In genomic region chr17:85023247-85024167, GRCm38 (mm10) we compare ENCODE assay signal across 8 mouse cellular contexts. TPM values are rescaled to one million over a fixed set of nuclear protein-coding genes. Genes with fewer than 3 reads are reported as not detected.
DNase-seq lines count a peak whose midpoint lies in the region; ATAC-seq lines count a peak whose summit lies in the region.

No protein-coding gene starts in this region.

- DNase-seq in ovary, postnatal 14 days (ENCODE audit: low spot score), result peak; percentile 50
- DNase-seq in ovary, postnatal 36 days (ENCODE audit: low spot score), result no peak
- peak; percentile 58 for DNase-seq in cerebellum, adult 8-10 months
- peak; percentile 7 for DNase-seq in gastrocnemius, postnatal 25 days
- peak; percentile 47 for DNase-seq in kidney, adult 11 months
- DNase-seq in liver, embryonic 11.5 days (ENCODE audit: low spot score), result peak; percentile 32
- DNase-seq in neural tube, embryonic 11.5 days (ENCODE audit: low spot score), result peak; percentile 37
- peak; percentile 48 to 62 for DNase-seq in thymus, postnatal 36 days

- H3K27ac ChIP-seq in liver, embryonic 11.5 days (ENCODE audit: low read depth, low read length), result no peak overlapping the region
- no peak overlapping the region for H3K27ac ChIP-seq in neural tube, embryonic 11.5 days (ENCODE audit: low read depth, low read length)

- H3K9ac ChIP-seq in liver, embryonic 11.5 days (ENCODE audit: low read depth, low read length), result no peak overlapping the region
- H3K9ac ChIP-seq in neural tube, embryonic 11.5 days (ENCODE audit: low read length), result no peak overlapping the region

- ATAC-seq in liver, embryonic 11.5 days (replicated peaks; ENCODE audit: low FRiP score), result peak; percentile 37
- no peak for ATAC-seq in neural tube, embryonic 11.5 days (ENCODE audit: insufficient read depth, low FRiP score, low TSS enrichment)

- no peak overlapping the region for H3K4me3 ChIP-seq in liver, embryonic 11.5 days (ENCODE audit: low read depth, low read length)
- no peak overlapping the region for H3K4me3 ChIP-seq in neural tube, embryonic 11.5 days (ENCODE audit: low read depth, low read length)

- H3K36me3 ChIP-seq in liver, embryonic 11.5 days (ENCODE audit: control insufficient read depth, insufficient read depth, low read length), result no peaks in the 10 kb centered on the region
- H3K36me3 ChIP-seq in neural tube, embryonic 11.5 days (ENCODE audit: control insufficient read depth, insufficient read depth, low read length), result no peaks in the 10 kb centered on the region

- H3K4me1 ChIP-seq in liver, embryonic 11.5 days (replicated peaks; ENCODE audit: control insufficient read depth, insufficient read depth, low read length), result no peaks in the 10 kb centered on the region; the same call in 1 of the 2 replicates
- H3K4me1 ChIP-seq in neural tube, embryonic 11.5 days (ENCODE audit: control insufficient read depth, insufficient read depth, low read length), result no peaks in the 10 kb centered on the region

- no peak overlapping the region for H3K4me2 ChIP-seq in liver, embryonic 11.5 days
- H3K4me2 ChIP-seq in neural tube, embryonic 11.5 days (ENCODE audit: low read depth), result no peak overlapping the region

- H3K9me3 ChIP-seq in liver, embryonic 11.5 days (ENCODE audit: control insufficient read depth, low read length), result no peaks in the 10 kb centered on the region
- no peaks in the 10 kb centered on the region; the same call in 1 of the 2 replicates for H3K9me3 ChIP-seq in neural tube, embryonic 11.5 days (ENCODE audit: control insufficient read depth, low read length)

- no peaks in the 10 kb centered on the region for H3K27me3 ChIP-seq in liver, embryonic 11.5 days (replicated peaks; ENCODE audit: control insufficient read depth, insufficient read depth, low read length)
- H3K27me3 ChIP-seq in neural tube, embryonic 11.5 days (ENCODE audit: control insufficient read depth, insufficient read depth, low read length), result no peaks in the 10 kb centered on the region

- 64% methylated on average over 22 of the region's 22 CpGs for WGBS in liver, embryonic 11.5 days
- WGBS in neural tube, embryonic 11.5 days, result 70% methylated on average over 22 of the region's 22 CpGs

RNA-seq across cellular contexts. Expression of gene Slc3a1, which starts 4.7 kb away (rescaled TPM):
- total RNA-seq in gastrocnemius, postnatal 25 days (2021), result under 1 TPM in 1 of 2 experiments, not detected in 1; 0.16 TPM
- polyA plus RNA-seq in liver, embryonic 11.5 days (2014; fragmentation: Nextera tagmentation; extraction: Ambion mirVana), result 0.27 and 0.49 TPM in 2 replicates
- 0.21 and 0.35 TPM in 2 replicates for polyA plus RNA-seq in neural tube, embryonic 11.5 days (2014; fragmentation: Nextera tagmentation; extraction: Ambion mirVana)
